Mouse (Mus musculus) MEL (cell line): ENCODE measurements around the gene Tmem54. TPM values are rescaled to one million over a fixed set of nuclear protein-coding genes. Genes with fewer than 3 reads are reported as not detected.

Experiments
- DNase-seq: peaks from one replicate; pipeline ENCODE4 v3.0.0; 2011; ENCODE audit warnings: low read depth, low spot score
- H3K27ac ChIP-seq: 2 replicates; pipeline ENCODE4 v1.5.1; 2012; ENCODE audit warnings: low read depth, mild to moderate bottlenecking, control low read depth, low read length, moderate library complexity; ENCODE audit not compliant: control insufficient read depth
- H3K27me3 ChIP-seq, 2 experiments: fragments of 150-350 bp in 1 of 2; sonication (generic) in 1 of 2; 2 replicates each; pipeline ENCODE4 v1.6.1; 2012; ENCODE audit warnings: low read length in 2 of 2, mild to moderate bottlenecking in 2 of 2, improper control_type of control experiment in 1 of 2, moderate library complexity in 1 of 2; ENCODE audit not compliant: insufficient read depth in 2 of 2, control insufficient read depth in 1 of 2
- H3K36me3 ChIP-seq, 2 experiments: 2 replicates each; pipeline ENCODE4 v1.6.1; 2012 to 2014; ENCODE audit warnings: low read length in 2 of 2, improper control_type of control experiment in 1 of 2, inconsistent platforms in 1 of 2, mild to moderate bottlenecking in 1 of 2; ENCODE audit not compliant: insufficient read depth in 2 of 2, control insufficient read depth in 1 of 2
- H3K4me1 ChIP-seq, 2 experiments: fragments of 150-350 bp in 1 of 2; sonication (generic) in 1 of 2; 2 replicates each; pipeline ENCODE4 v1.6.1; 2012; ENCODE audit warnings: low read length in 2 of 2, improper control_type of control experiment in 1 of 2, mild to moderate bottlenecking in 1 of 2; ENCODE audit not compliant: insufficient read depth in 2 of 2, control insufficient read depth in 1 of 2
- H3K4me3 ChIP-seq, 2 experiments: fragments of 150-350 bp in 1 of 2; sonication (generic) in 1 of 2; 2 replicates each; pipeline ENCODE4 v1.5.1; 2012; ENCODE audit warnings: low read depth in 2 of 2, low read length in 2 of 2, mild to moderate bottlenecking in 2 of 2, moderate library complexity in 2 of 2, control low read depth in 1 of 2, improper control_type of control experiment in 1 of 2; ENCODE audit not compliant: control insufficient read depth in 1 of 2, insufficient read depth in 1 of 2
- H3K79me2 ChIP-seq: 2 replicates; pipeline ENCODE4 v1.6.1; 2012; ENCODE audit warnings: mild to moderate bottlenecking, low read length, moderate library complexity; ENCODE audit not compliant: control insufficient read depth, poor library complexity, insufficient read depth
- H3K9ac ChIP-seq: 2 replicates; pipeline ENCODE4 v1.6.1; 2012; ENCODE audit warnings: low read depth, mild to moderate bottlenecking, control low read depth, low read length, moderate library complexity; ENCODE audit not compliant: control insufficient read depth, poor library complexity, severe bottlenecking
- H3K9me3 ChIP-seq: fragments of 150-350 bp; sonication (generic); replicated peaks from 2 replicates; pipeline ENCODE4 v1.6.1; 2012; ENCODE audit warnings: mild to moderate bottlenecking, low read length, improper control_type of control experiment, moderate library complexity; ENCODE audit not compliant: insufficient read depth
- CHD2 ChIP-seq: IDR thresholded peaks from 2 replicates; pipeline ENCODE4 v1.6.1; 2011; ENCODE audit warnings: low read length, improper control_type of control experiment
- ELF1 ChIP-seq: IDR thresholded peaks from 2 replicates; pipeline ENCODE4 v1.6.1; 2014; ENCODE audit warnings: low read depth, mild to moderate bottlenecking, inconsistent platforms, low read length, improper control_type of control experiment, moderate library complexity
- EP300 ChIP-seq, 2 experiments: IDR thresholded peaks; 2 replicates each; pipeline ENCODE4 v1.6.1; 2011; ENCODE audit warnings: improper control_type of control experiment in 2 of 2, low read length in 2 of 2, low read depth in 1 of 2, mild to moderate bottlenecking in 1 of 2
- ETS1 ChIP-seq: IDR thresholded peaks from 2 replicates; pipeline ENCODE4 v1.6.1; 2012; ENCODE audit warnings: low read depth, mild to moderate bottlenecking, inconsistent platforms, low read length, improper control_type of control experiment, moderate library complexity
- GABPA ChIP-seq: IDR thresholded peaks from 2 replicates; pipeline ENCODE4 v1.6.1; 2012; ENCODE audit warnings: low read depth, mild to moderate bottlenecking, inconsistent platforms, low read length, improper control_type of control experiment, moderate library complexity
- GATA1 ChIP-seq: IDR thresholded peaks from 2 replicates; pipeline ENCODE4 v1.6.1; 2011; ENCODE audit warnings: low read depth, low read length, improper control_type of control experiment
- KAT2A ChIP-seq: conservative IDR thresholded peaks from 2 replicates; pipeline ENCODE4 v1.6.1; 2012; ENCODE audit warnings: low read depth, low read length, improper control_type of control experiment, inconsistent platforms
- MAX ChIP-seq: IDR thresholded peaks from 2 replicates; pipeline ENCODE4 v1.6.1; 2011; ENCODE audit warnings: low read length, improper control_type of control experiment
- MAZ ChIP-seq: IDR thresholded peaks from 2 replicates; pipeline ENCODE4 v1.6.1; 2012; ENCODE audit warnings: low read depth, mild to moderate bottlenecking, inconsistent platforms, low read length, improper control_type of control experiment
- MEF2A ChIP-seq: IDR thresholded peaks from 2 replicates; pipeline ENCODE4 v1.6.1; 2014; ENCODE audit warnings: low read depth, mild to moderate bottlenecking, inconsistent platforms, low read length, improper control_type of control experiment; ENCODE audit not compliant: poor library complexity, insufficient replicate concordance, severe bottlenecking; ENCODE audit errors: extremely low read depth
- MXI1 ChIP-seq: IDR thresholded peaks from 2 replicates; pipeline ENCODE4 v1.6.1; 2011; ENCODE audit warnings: mild to moderate bottlenecking, low read depth, low read length, improper control_type of control experiment
- MYB ChIP-seq: IDR thresholded peaks from 2 replicates; pipeline ENCODE4 v1.6.1; 2011; ENCODE audit warnings: mild to moderate bottlenecking, low read depth, low read length, improper control_type of control experiment
- NRF1 ChIP-seq: IDR thresholded peaks from 2 replicates; pipeline ENCODE4 v1.6.1; 2014; ENCODE audit warnings: low read depth, mild to moderate bottlenecking, inconsistent platforms, low read length, improper control_type of control experiment, moderate library complexity; ENCODE audit not compliant: poor library complexity, insufficient read depth, severe bottlenecking
- POLR2A ChIP-seq, 2 experiments: IDR thresholded peaks; 2 replicates each; pipeline ENCODE4 v1.6.1; 2011 to 2012; ENCODE audit warnings: low read length in 2 of 2, mild to moderate bottlenecking in 2 of 2, control low read depth in 1 of 2, improper control_type of control experiment in 1 of 2, low read depth in 1 of 2, moderate library complexity in 1 of 2; ENCODE audit not compliant: control insufficient read depth in 1 of 2, insufficient read depth in 1 of 2, poor library complexity in 1 of 2
- POLR2AphosphoS2 ChIP-seq: IDR thresholded peaks from 2 replicates; pipeline ENCODE4 v1.6.1; 2011; ENCODE audit warnings: low read length, improper control_type of control experiment
- POLR2AphosphoS5 ChIP-seq: IDR thresholded peaks from 2 replicates; pipeline ENCODE4 v1.6.1; 2012; ENCODE audit warnings: low read depth, borderline replicate concordance, mild to moderate bottlenecking, inconsistent platforms, low read length, moderate library complexity, mixed read lengths
- RCOR1 ChIP-seq: IDR thresholded peaks from 2 replicates; pipeline ENCODE4 v1.6.1; 2012; ENCODE audit warnings: low read depth, mild to moderate bottlenecking, inconsistent platforms, low read length, improper control_type of control experiment
- SIN3A ChIP-seq: IDR thresholded peaks from 2 replicates; pipeline ENCODE4 v1.6.1; 2012; ENCODE audit warnings: low read length, improper control_type of control experiment, inconsistent platforms
- TAL1 ChIP-seq: IDR thresholded peaks from 2 replicates; pipeline ENCODE4 v1.6.1; 2012; ENCODE audit warnings: mild to moderate bottlenecking, inconsistent platforms, low read length, moderate library complexity, mixed read lengths
- TBP ChIP-seq: IDR thresholded peaks from 2 replicates; pipeline ENCODE4 v1.8.0; 2011; ENCODE audit warnings: low read depth, low read length, improper control_type of control experiment
- TCF12 ChIP-seq: IDR thresholded peaks from 2 replicates; pipeline ENCODE4 v1.6.1; 2014; ENCODE audit warnings: low read depth, mild to moderate bottlenecking, inconsistent platforms, low read length, improper control_type of control experiment, moderate library complexity
- UBTF ChIP-seq: IDR thresholded peaks from 2 replicates; pipeline ENCODE4 v1.6.1; 2012; ENCODE audit warnings: low read depth, mild to moderate bottlenecking, inconsistent platforms, low read length, improper control_type of control experiment, moderate library complexity, borderline replicate concordance; ENCODE audit not compliant: insufficient read depth
- ZC3H11A ChIP-seq: IDR thresholded peaks from 2 replicates; pipeline ENCODE4 v1.6.1; 2012; ENCODE audit warnings: low read depth, mild to moderate bottlenecking, inconsistent platforms, low read length, improper control_type of control experiment
- ZKSCAN1 ChIP-seq: IDR thresholded peaks from 2 replicates; pipeline ENCODE4 v1.6.1; 2012; ENCODE audit warnings: low read depth, mild to moderate bottlenecking, inconsistent platforms, low read length, improper control_type of control experiment, moderate library complexity
- ZNF384 ChIP-seq: IDR thresholded peaks from 2 replicates; pipeline ENCODE4 v1.6.1; 2012; ENCODE audit warnings: low read depth, mild to moderate bottlenecking, inconsistent platforms, low read length, improper control_type of control experiment
- polyA plus RNA-seq, 2 experiments: library from polyadenylated mRNA; stranded (reverse) in 1 of 2; unstranded in 1 of 2; fragments of >175 nt in 1 of 2; fragments of >200 nt in 1 of 2; gene quantifications; 2 replicates each; pipeline versions ENCODE4 v1.2.1 to v1.2.4; 2012; ENCODE audit warnings: low replicate concordance in 2 of 2, low read depth in 1 of 2; ENCODE audit not compliant: insufficient read length in 2 of 2, insufficient read depth in 1 of 2, missing spikeins in 1 of 2
- total RNA-seq: library from RNA; depleted of rRNA; stranded (reverse); fragments of 300-350 nt; gene quantifications from 2 replicates; pipeline ENCODE4 v1.2.3, GENCODE M21; 2012

Tmem54 gene
- total and polyA plus RNA-seq, 3 experiments, result not detected

- H3K9me3 ChIP-seq, result no peaks in the 10 kb centered on the region
- H3K27me3 ChIP-seq, result no peaks in the 10 kb centered on the region
- H3K4me1 ChIP-seq, result peaks cover 31 to 45% of the 10 kb centered on the region in 2 experiments
- peaks cover 0 to 37% of the 10 kb centered on the region in 2 experiments; a peak in 2 of 4 replicates for H3K36me3 ChIP-seq
- TF ChIP-seq RCOR1 (no peak), POLR2AphosphoS5 (no peak), MEF2A (no peak), ELF1 (no peak), MAX (no peak), CHD2 (no peak), POLR2A (IDR thresholded peaks at IDR 0.05; ENCODE audit: control insufficient read depth in 1 of 2, insufficient read depth in 1 of 2, low read depth in 1 of 2, low read length in 2 of 2, poor library complexity in 1 of 2) (0 out of 4 replicates have a peak, but pooled peaks of 1 of the 2 experiments have one; percentile 43), TCF12 (no peak), TAL1 (no peak), MXI1 (peak; percentile 21; the same call in 1 of the 2 replicates)
- peak within 1 kb of the TSS; percentile 74 for H3K9ac ChIP-seq
- H3K27ac ChIP-seq, result peak within 1 kb of the TSS; percentile 45
- H3K4me3 ChIP-seq, result peak within 1 kb of the TSS; percentile 63 to 92
- DNase-seq, result no peak
- H3K79me2 ChIP-seq, result peaks cover 3% of the 10 kb centered on the region; the same call in 1 of the 2 replicates
Measured at GRCm38 (mm10) chr4:129136579-129137391, 31.4 kb downstream of the Tmem54 start, which contains the start of gene Fndc5. Gene Fndc5, plus strand, starts transcription at chr4:129136999.

DNA sequence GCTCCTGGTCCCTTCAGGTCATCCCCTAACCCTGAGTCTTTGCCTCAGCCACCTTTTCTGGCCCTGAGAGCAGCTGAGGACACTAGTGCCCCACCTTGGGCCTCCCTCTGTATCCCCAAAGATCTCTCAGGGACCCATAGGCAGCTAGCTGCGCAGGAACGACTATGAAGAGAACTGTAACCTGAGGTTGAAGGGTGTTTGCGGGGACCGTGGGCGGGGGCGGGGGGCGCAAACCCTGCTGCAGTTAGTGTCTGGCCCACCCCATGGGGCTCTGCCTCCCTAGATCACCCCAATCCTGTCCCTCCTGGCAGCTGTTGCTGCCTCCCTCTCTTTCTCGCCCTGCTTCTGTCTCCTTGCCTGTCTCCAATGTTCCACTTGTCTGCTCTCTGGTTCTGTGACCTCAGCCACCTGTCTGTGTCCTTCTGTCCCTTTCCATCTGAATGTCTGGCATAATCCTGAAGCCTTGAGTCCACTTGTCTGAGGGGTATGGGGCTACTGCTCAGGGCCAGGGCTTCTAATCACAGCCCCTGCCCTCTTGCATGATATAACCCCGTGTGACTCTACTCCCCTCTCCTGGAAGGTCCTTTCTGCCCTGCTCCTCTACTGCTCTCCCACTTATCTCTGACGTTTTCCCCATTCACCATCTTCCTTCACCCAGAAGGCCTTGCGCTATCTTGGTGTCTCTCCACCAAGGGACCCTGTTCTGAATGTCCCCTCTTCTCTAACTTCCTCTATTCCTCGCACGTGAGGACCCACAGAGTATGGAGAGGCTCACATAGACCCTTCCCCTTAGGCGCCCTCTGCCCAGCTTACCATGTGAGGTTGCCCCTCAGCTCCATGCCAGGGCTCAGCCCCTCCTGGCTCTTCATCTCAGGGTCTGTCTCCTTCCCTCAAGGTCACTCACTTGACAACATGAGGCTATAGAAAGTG, 32.3 kb downstream of the Tmem54 start:
- H3K9me3 ChIP-seq, result no peaks in the 10 kb centered on the region
- H3K9ac ChIP-seq, result peak overlapping the region; percentile 74
- peak; percentile 61 for DNase-seq
- H3K4me1 ChIP-seq, result peaks cover 35 to 54% of the 10 kb centered on the region in 2 experiments
- peak overlapping the region; percentile 59 to 92 for H3K4me3 ChIP-seq
- peak overlapping the region; percentile 45 for H3K27ac ChIP-seq
- peaks cover 3% of the 10 kb centered on the region; the same call in 1 of the 2 replicates for H3K79me2 ChIP-seq
- H3K36me3 ChIP-seq, result peaks cover 0 to 44% of the 10 kb centered on the region in 2 experiments; a peak in 2 of 4 replicates
- no peaks in the 10 kb centered on the region for H3K27me3 ChIP-seq
- TF ChIP-seq ZKSCAN1 (no peak), TBP (no peak), CHD2 (no peak), ZC3H11A (no peak), GABPA (no peak), NRF1 (0 out of 2 replicates have a peak, but pooled peaks have one; percentile 10), KAT2A (no peak), MXI1 (peak; percentile 51; the same call in 1 of the 2 replicates), ETS1 (0 out of 2 replicates have a peak, but pooled peaks have one; percentile 19), POLR2AphosphoS5 (no peak), GATA1 (peak; percentile 13; the same call in 1 of the 2 replicates), TAL1 (no peak), ZNF384 (no peak), MYB (no peak), SIN3A (peak; percentile 36; the same call in 1 of the 2 replicates), UBTF (no peak), EP300 (IDR thresholded peaks at IDR 0.05; ENCODE audit: low read depth in 1 of 2, low read length in 2 of 2) (no peak; a peak in 1 of 4 replicates), MEF2A (no peak), POLR2AphosphoS2 (no peak), MAZ (no peak)
